Mouse (Mus musculus): ENCODE data around the gene Rin2. TPM values are rescaled to one million over a fixed set of nuclear protein-coding genes. Genes with fewer than 3 reads are reported as not detected.

Gene Rin2
- total and polyA plus RNA-seq, 2 experiments from 2014 or later, result 13.1 to 16.8 TPM

DNA sequence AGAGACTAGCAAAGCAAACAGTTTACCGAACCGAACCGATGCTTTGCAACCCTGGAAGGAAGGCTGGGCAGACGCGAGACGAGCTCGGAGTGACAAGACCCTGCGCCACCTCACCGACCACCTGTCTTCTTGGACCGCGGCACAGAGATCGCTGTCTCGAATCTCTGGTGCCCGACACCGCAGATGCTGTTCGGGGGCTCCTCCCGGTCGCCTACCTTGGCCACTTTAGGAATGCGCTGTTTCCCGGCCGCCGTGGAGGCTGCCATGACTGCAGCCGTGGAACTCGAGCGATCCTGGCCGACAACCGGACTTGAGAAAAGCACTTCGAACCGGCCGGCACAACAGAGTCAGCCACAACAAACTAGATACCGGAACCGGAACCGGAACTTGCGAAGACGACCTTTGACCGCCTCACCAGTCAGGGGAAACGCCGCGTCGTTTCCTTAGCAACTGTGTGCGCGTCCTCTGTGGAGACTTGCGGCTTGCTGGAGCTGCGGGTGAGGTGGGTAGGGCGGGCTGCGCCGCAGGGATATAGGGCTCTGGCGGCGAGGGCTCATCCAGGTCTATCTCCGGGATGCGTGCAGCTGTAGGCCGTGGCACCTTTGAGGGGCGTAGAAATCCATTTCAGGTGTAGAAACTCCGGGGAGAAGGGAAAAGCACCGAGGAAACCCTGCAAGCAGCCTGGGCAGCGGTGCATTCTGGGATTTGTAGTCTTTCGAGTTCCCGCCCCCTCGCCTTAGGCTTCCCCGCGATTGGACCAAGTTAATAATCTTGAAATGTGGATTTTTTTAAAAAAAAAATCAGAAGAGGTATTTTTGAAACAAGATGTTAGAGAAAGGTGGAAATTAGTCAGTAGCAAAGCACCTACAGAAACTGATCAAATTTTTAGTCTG is 259.6 kb downstream of the Rin2 start, which contains the start of the genes Cfap61 and Crnkl1:
TSS of gene Cfap61 (plus strand) at position 446 of the 893 bp plus-strand sequence.
TSS of gene Crnkl1 (minus strand) at position 676 of the 893 bp plus-strand sequence.
- Histone ChIP-seq H3K4me2 (ENCODE audit: low read depth, low read length) (peak within 1 kb of the TSS; percentile 96), H3K27ac (ENCODE audit: low read depth) (no peak within 1 kb of the TSS), H3K9ac (replicated peaks; ENCODE audit: low read depth, low read length) (peak within 1 kb of the TSS; percentile 71), H3K4me1 (ENCODE audit: control insufficient read depth, insufficient read depth) (peaks cover 8% of the 10 kb centered on the region), H3K27me3 (ENCODE audit: control insufficient read depth, insufficient read depth, low read length) (no peaks in the 10 kb centered on the region), H3K4me3 (ENCODE audit: low read depth, low read length) (peak within 1 kb of the TSS; percentile 81), H3K36me3 (replicated peaks; ENCODE audit: control insufficient read depth, insufficient read depth, low read length) (peaks cover 30% of the 10 kb centered on the region), H3K9me3 (replicated peaks; ENCODE audit: control insufficient read depth, low read length) (no peaks in the 10 kb centered on the region)
- under 1% methylated on average over 61 of the region's 61 CpGs for WGBS
- ATAC-seq (ENCODE audit: insufficient read depth, low read depth) (peak; percentile 96), DNase-seq (ENCODE audit: low spot score) (peak; percentile 93)
- TF ChIP-seq CTCF (IDR thresholded peaks at IDR 0.05; ENCODE audit: low read depth) (no peak), EP300 (IDR thresholded peaks at IDR 0.05; ENCODE audit: low read depth) (no peak)

DNA sequence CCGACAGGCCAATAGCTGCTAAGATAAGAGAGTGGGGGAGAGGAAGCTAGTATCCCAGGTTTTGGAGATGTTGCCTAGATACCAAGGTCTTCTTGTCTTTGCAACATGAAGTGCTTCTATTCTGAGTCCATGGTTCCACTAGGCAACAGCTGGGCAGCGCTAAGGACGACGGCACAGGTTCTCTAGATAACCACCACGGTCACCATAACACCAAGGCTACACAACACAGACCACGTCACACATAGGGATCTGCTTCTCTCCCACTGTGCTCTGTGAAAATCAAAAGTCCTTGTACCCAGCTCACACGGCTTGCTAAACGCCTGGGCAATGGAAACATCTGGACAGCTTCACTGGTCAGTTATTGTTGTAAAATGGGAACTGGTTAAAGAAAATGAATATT is 262.0 kb downstream of the Rin2 start:
- H3K4me1 ChIP-seq (ENCODE audit: control insufficient read depth, insufficient read depth), result peaks cover 8% of the 10 kb centered on the region
- peak overlapping the region; percentile 58; the same call in 1 of the 2 replicates for H3K27ac ChIP-seq (ENCODE audit: low read depth)
- no peaks in the 10 kb centered on the region for H3K9me3 ChIP-seq (replicated peaks; ENCODE audit: control insufficient read depth, low read length)
- TF ChIP-seq EP300 (IDR thresholded peaks at IDR 0.05; ENCODE audit: low read depth), result no peak
- TF ChIP-seq CTCF (IDR thresholded peaks at IDR 0.05; ENCODE audit: low read depth), result no peak
- H3K36me3 ChIP-seq (replicated peaks; ENCODE audit: control insufficient read depth, insufficient read depth, low read length), result peaks cover 7% of the 10 kb centered on the region
- ATAC-seq (ENCODE audit: insufficient read depth, low read depth), result peak; percentile 65
- WGBS, result 35% methylated on average over 8 of the region's 8 CpGs
- H3K27me3 ChIP-seq (ENCODE audit: control insufficient read depth, insufficient read depth, low read length), result no peaks in the 10 kb centered on the region
- peak; percentile 67 for DNase-seq (ENCODE audit: low spot score)
- H3K9ac ChIP-seq (replicated peaks; ENCODE audit: low read depth, low read length), result no peak overlapping the region
- peak overlapping the region; percentile 21; the same call in 1 of the 2 replicates for H3K4me2 ChIP-seq (ENCODE audit: low read depth, low read length)
- no peak overlapping the region for H3K4me3 ChIP-seq (ENCODE audit: low read depth, low read length)

Small RNAs within 50 kb of the gene (microRNA-seq; reads per million reads assigned to microRNA genes)
- not detected for gene Gm25026

Other genes with a start within 250 kb of the Rin2 start
- gene Naa20, start 226.9 kb downstream of the Rin2 start, total RNA-seq (2014; rRNA removed; ENCODE audit: low replicate concordance), result 155 and 298 TPM in 2 replicates
- 243 TPM in 2 replicates for gene Naa20, start 226.9 kb downstream of the Rin2 start, polyA plus RNA-seq (2015; fragmentation: Nextera tagmentation; extraction: Ambion mirVana)